Mouse (Mus musculus): ENCODE results near the gene Gmfg. TPM values are rescaled to one million over a fixed set of nuclear protein-coding genes. Genes with fewer than 3 reads are reported as not detected.

Gmfg gene
- 100 to 1,000 TPM; 310 to 538 TPM for polyA plus RNA-seq (2017; shearing (Covaris generic))

DNA sequence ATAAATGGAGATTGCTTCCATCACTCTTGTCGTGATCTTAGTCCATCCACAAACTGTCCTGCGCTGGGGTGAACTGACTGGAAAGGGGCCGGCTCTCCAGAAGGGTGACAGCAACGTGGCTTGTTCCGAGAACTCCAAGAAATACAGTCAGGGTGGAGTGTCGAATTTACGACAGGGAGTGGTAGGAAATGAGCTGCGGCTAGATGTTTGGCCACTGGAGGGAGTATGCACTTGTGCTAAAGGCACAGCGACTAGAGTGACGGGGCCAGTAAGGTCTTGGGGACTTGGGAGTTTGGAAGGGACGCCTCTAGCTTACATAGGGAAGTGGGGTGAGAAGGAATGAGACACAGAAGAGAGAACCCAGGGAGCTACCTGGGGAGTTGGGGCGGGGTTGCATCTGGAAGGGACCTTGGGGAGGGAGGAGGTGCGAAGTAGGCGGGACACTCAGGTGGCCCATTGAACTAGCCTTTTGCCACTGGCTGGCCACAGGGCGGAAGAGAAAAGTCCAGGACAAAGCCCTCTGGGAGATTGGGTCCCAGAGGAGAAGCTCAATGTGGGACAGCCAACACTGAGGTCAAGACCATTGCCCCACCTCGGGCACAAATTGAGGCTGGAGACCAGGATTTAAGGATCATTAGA, at the start of gene Gmfg:
Gene Gmfg (plus strand): TSS at position 516 of the 639 bp plus-strand sequence.

DNA sequence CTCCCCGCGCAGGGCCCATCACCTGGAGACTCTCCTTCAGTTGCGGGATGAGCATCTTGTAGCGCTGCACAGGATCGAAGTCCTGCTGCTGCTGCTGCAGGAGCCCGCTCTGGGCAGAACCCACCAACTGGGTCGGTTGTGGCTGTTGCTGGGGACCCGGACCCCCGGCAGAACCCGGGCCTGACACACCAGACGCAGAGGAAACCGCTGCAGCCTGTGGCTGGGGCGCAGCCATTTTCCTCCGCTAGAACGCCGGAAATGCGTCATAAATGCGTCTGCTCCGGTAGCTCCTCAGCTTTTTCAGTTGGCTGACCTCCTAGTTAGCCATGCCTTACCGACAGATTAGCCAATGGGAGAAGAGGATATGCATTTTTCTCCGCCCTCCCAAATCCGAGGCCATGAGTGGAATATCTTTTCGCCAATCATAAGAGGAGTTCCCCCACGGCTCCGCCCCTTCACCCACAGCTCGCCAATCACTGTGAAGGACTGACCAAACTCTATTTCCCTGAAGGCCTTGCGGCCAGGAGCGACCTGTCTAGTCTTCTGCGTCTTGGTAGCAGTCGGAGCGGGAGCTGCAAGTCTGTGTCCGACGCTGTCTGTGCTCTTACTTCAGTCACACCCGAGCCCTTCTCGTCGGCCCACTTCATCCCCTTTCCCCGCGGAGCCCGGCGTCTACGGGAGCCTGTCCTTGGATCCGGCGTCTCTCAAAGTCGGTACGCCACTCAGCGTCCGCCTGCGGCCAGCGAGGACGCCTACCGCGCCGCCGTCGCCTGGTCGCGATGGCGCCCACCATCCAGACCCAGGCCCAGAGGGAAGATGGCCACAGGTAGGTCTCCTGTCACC, 44.6 kb upstream of the Gmfg start, which contains the start of the genes Med29 and Paf1:
Gene Med29 (minus strand): TSS at position 280 of the 843 bp plus-strand sequence.
Gene Paf1 (plus strand): TSS at position 523 of the 843 bp plus-strand sequence.

DNA sequence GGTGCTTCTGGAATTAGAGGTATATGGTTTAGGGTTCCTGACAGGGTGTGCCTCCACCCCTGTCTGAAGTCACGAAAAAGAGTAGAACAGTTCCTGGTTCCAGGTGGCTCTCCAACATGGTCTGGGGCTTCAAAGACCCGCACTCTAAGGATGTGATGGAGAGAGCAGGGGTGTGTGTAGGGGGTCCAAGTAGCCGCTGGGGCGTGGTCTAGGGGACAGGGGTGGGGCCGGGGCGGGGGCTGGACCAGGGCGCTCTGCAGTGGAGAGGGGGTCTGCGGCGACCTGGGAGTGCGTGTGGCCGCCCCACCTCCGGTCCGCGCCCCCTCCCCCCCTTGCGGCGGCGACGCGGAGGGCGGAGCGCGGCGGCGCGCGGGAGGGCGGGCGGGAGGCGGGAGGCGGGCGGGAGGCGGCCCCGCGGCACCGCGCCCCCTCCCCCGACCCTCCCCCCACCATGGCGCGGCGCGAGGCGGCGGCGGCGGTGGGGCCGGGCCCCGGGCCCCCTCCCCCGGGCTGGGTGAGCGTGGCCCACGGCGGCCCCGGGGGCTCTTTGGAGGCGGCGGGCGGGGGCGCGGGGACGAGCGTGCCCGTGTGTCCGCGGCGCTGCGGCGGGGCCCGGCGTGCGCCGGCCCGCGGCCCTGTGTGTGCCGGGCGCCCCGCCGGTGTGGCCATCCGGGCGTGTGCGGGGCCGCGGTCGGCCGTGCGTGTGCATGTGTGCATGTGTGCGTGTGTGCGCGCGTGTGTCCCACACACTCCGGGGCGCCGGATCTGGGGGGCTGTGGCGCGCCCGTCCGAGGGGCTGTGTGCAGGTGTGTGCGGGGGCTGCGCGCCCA, 14.5 kb downstream of the Gmfg start, which contains the start of gene Lrfn1:
Gene Lrfn1 (plus strand): TSS at position 450 of the 830 bp plus-strand sequence.

Other genes starting within 250 kb of the Gmfg start
- gene Eid2, start 169.6 kb upstream of the Gmfg start, polyA plus RNA-seq (2017; shearing (Covaris generic)) = 10 to 100 TPM; 18.0 to 22.6 TPM
- gene Eid2b, start 159.7 kb upstream of the Gmfg start, polyA plus RNA-seq (2017; shearing (Covaris generic)) = 1 to 10 TPM; 4.2 to 6.9 TPM
- under 1 TPM in 1 of 2 experiments, not detected in 1; 0.75 TPM for gene Selenov, start 146.3 kb upstream of the Gmfg start, polyA plus RNA-seq (2017; shearing (Covaris generic))
- under 1 TPM in 1 of 2 experiments, not detected in 1; 0.83 TPM for gene Dll3, start 135.2 kb upstream of the Gmfg start, polyA plus RNA-seq (2017; shearing (Covaris generic))
- 10 to 100 TPM; 74.5 to 88.5 TPM for gene Timm50, start 125.4 kb upstream of the Gmfg start, polyA plus RNA-seq (2017; shearing (Covaris generic))
- 100 to 1,000 TPM; 165 to 199 TPM for gene Supt5, start 98.7 kb upstream of the Gmfg start, polyA plus RNA-seq (2017; shearing (Covaris generic))
- 100 to 1,000 TPM; 680 to 735 TPM for gene Rps16, start 86.8 kb upstream of the Gmfg start, polyA plus RNA-seq (2017; shearing (Covaris generic))
- 10 to 100 TPM; 67.3 to 73.4 TPM for gene Plekhg2, start 64.8 kb upstream of the Gmfg start, polyA plus RNA-seq (2017; shearing (Covaris generic))
- gene Zfp36, start 57.2 kb upstream of the Gmfg start, polyA plus RNA-seq (2017; shearing (Covaris generic)) = 100 to 1,000 TPM; 254 to 461 TPM
- 10 to 100 TPM; 27.4 to 29.1 TPM for gene Med29, start 44.7 kb upstream of the Gmfg start, polyA plus RNA-seq (2017; shearing (Covaris generic))
- gene Paf1, start 44.5 kb upstream of the Gmfg start, polyA plus RNA-seq (2017; shearing (Covaris generic)) = 100 to 1,000 TPM; 116 to 155 TPM
- gene Lrfn1, start 14.5 kb downstream of the Gmfg start, polyA plus RNA-seq (2017; shearing (Covaris generic)) = 1 to 10 TPM in 1 of 2 experiments, under 1 TPM in 1; 0.86 to 5.1 TPM
- under 1 TPM in 1 of 2 experiments, not detected in 1; 0.48 TPM for gene Ifnl2, start 73.0 kb downstream of the Gmfg start, polyA plus RNA-seq (2017; shearing (Covaris generic))
- under 1 TPM in 1 of 2 experiments, not detected in 1; 0.60 TPM for gene Ifnl3, start 85.4 kb downstream of the Gmfg start, polyA plus RNA-seq (2017; shearing (Covaris generic))
- gene Sycn, start 103.4 kb downstream of the Gmfg start, polyA plus RNA-seq (2017; shearing (Covaris generic)) = not detected
- gene Nccrp1, start 109.8 kb downstream of the Gmfg start, polyA plus RNA-seq (2017; shearing (Covaris generic)) = not detected
- 10 to 100 TPM; 23.9 to 30.0 TPM for gene Samd4b, start 160.7 kb downstream of the Gmfg start, polyA plus RNA-seq (2017; shearing (Covaris generic))
- gene Pak4, start 160.7 kb downstream of the Gmfg start, polyA plus RNA-seq (2017; shearing (Covaris generic)) = 1 to 10 TPM; 6.3 to 8.7 TPM
- under 1 TPM in 1 of 2 experiments, not detected in 1; 0.28 TPM for gene Acp7, start 193.9 kb downstream of the Gmfg start, polyA plus RNA-seq (2017; shearing (Covaris generic))

Measured in inflammation-experienced regulatory T-cells (primary cell).